Mouse (Mus musculus) ovary, postnatal 10 days (tissue): ENCODE measurements around the gene Nsun7.

Source experiments
- DNase-seq: peaks from one replicate; pipeline ENCODE4 v3.0.0; 2022; ENCODE audit warnings: low spot score

The Nsun7 gene

DNA sequence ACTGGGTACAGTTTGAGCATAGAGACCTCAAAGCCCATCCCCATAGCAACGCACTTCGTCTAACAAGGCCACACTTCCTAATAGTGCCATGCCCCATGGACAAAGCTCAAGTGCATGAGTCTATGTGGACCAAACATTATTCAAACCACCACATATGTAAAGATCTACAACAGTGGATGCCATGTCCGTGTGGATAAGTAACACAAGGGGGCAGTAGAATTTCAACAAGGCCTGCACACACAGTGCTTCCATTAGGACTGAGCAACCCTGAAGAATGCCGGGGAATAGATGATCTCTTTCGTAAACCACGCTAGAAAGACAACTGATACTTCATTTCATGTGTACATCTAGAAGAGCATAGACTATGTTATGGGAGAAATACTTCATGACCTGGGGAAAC, 21.0 kb downstream of the Nsun7 start:
- no peak for DNase-seq

DNA sequence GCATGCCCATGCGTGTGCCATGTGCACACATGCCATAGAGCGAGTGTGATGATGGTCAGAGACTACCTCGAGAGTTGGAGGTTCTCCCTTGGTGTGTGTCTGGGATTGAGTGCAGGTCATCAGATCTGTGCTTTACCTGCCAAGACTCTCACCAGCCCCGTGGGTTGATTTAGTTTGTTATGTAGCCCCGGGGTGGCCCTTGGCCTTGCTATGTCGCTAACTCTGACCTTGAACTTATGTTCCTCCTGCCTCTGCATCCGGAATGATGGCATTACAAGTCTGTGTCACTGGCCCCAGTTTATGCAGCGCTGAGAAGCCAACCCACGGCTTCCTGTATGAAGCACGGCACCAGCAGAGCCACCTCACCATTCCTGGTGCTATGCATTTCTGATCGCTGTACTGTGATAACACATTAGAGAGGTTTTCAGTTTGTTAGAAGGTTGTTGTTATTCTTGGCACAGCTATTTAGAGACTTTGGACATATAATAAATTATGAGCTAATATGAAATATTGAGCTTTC, 34.5 kb downstream of the Nsun7 start:
- DNase-seq, result no peak

DNA sequence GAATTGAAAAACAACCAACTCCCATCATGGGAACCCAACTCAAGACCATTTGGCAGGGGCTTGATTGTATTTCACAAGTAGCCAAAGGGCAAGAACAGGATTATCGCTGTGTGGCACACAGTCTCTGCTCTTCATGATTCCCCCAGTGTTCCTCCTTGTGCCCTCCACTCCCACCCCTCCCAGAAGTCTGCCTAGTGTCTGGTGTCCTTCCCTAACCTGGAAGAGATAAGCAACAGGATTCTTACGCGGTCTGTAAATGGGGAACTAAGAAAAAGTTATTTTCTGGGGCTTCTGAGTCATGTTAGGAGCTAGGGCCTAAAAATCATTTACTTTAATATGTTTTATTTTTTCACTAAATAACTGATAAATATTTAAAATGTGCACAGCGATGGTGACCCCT, 35.3 kb downstream of the Nsun7 start:
- DNase-seq, result no peak

DNA sequence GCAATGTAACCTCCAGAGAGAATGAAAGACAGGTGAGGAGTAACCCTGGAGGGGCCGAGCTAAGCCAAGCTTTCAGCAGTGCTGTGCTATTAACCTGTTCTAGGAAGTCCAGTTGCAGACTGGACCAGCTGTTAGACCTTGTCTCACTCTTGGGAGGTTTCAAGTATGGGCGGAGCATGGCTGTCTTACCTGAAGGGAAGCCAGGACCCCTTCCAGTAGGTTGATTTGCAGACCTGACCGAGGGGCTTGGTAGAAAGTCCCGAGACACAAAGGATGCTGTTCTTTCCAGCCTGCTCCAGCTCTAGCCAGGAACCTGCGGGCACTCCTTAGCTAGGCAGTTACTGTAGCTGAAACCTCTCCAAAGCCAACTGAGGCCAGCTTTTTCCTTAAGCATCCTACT, 36.4 kb downstream of the Nsun7 start:
- DNase-seq, result no peak

GRCm38 (mm10) chr5:66298856-66299255, 39.2 kb downstream of the Nsun7 start:
- DNase-seq, result no peak

DNA sequence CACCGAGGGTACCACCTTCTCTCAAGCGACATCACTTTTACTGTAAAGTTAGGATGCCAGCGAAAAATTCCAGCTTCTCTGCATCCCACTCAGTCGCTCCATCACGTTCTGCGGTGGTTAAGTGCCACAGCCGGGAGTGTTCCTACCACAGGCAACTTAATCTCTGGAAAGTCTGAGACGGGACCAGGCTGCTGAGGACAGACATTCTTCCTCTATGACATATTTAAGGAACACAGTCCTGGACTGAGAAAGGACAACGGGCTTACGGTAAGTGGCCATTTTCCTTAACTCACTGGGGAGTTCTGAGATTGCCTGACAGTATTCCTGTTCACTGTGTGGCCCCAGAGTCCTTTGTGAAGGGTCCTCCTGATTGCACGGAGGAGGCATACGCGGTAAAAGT, 40.9 kb downstream of the Nsun7 start:
- no peak for DNase-seq

GRCm38 (mm10) chr5:66302085-66302815, 42.6 kb downstream of the Nsun7 start:
- DNase-seq, result no peak

DNA sequence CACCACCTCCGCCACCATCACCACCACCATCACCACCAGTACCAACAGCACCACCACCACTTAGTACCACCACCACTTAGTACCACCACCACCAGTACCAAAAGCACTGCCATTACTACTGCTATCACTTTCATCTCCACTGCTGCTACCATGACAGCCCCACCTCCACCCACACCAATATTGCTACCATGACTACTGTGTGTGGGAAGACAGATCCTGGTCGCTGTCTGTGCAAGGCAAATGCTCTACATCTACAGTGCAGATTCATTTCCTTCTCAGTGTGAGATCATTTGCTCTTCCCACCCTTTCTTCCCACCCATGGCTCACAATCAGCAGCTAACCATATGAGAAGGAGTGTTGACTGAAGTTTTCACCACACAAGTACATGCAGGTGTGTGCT, 43.2 kb downstream of the Nsun7 start:
- DNase-seq, result no peak

DNA sequence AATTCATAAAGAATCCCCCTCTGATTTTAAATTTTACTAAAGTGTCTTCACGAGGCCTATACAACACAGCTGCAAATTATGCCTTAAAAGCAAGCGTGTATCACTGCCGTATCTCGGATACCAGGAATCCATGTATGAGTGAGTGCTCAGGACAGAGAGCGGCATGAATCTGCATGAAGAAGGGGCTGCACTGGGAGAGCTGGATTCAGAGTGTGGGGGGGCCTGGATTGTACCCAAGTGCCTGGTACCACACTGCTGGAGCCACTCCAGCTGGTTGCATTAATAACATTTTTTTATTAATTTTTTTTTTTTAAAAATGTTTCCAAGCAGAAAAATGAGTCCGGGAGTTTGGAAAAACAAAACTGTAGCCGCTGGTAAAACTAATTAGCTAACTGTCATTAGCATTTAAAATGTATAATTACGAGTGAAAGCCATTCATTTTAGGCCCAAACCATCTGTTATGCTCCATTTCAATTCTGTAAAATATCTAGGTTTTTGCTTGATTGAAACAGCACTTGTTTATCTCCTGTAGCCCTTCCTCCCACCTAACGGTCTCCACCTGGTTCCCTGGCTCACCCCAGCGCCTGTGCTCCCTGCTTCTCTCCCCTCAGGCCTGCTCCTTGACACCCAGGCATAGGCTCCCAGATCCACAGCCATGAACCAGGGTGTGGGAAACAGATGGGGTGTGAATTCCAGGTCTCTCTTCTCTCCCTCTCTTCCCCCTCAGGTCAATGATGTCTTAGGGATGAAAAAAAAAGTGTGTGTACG, 44.8 kb downstream of the Nsun7 start:
- no peak for DNase-seq

GRCm38 (mm10) chr5:66305511-66305910, 45.8 kb downstream of the Nsun7 start:
- DNase-seq, result no peak

DNA sequence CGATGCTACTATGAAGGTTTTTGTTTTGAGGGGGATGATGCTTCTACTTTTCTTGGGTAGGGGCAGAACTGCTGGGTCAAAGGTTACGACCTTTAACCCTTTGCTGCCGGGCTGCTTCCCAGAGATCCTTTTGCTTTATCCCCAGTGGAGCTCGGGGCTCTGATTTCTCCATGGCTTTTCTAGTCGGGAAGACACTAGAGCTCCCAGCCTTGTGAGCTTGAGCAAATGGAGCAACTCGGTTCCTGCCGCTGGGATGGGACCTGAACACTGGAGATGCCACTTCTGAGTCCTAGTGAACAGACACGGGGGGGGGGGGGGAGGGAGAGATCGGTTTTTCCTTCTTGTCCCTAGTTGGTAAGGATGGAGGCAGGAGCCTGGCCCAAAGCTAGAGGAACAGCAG, 50.6 kb downstream of the Nsun7 start:
- no peak for DNase-seq

DNA sequence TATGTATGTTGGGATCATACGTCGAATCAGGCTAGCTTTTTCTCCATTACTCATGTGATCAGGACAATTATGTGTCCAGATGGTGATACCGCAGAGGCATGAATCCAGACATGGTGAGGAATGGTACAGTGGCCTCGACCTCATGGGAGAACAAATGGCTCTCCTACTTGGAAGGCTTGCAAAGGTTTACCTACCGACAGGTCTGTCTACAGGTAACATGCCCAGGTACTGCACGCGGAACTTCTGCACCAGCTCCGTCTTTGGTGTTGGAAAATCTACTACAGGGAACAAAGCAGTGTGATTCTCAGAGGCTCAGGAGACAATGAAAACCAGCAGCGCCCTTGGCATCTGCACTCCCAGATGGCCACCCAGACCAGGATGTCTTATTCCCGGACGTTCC, 51.1 kb downstream of the Nsun7 start:
- no peak for DNase-seq

GRCm38 (mm10) chr5:66315791-66316190, 56.1 kb downstream of the Nsun7 start:
- no peak for DNase-seq

- no peak for DNase-seq
Measured at GRCm38 (mm10) chr5:66319341-66319740, 59.6 kb downstream of the Nsun7 start.

GRCm38 (mm10) chr5:66319827-66320404, 60.2 kb downstream of the Nsun7 start:
- DNase-seq, result no peak

DNA sequence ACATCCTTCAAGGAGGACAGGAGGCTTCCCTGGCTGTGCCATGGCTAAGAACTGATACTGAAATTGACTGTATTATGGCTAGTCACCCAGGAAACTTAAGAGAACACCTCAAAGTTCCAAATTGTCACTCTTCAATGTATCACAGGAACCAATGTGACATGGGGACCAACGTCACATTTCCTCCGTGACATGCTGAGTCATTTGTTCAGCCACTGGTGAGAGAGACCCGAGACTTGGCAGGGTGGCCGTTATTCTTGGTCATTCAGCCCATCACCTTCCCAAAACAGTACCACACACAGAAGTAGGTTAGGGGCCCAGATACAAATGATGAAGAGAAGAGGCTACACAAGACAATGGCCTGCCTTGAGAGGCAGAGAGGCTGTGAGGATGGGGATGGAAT, 63.4 kb downstream of the Nsun7 start:
- DNase-seq, result no peak

- DNase-seq, result no peak
Measured at GRCm38 (mm10) chr5:66323603-66324002, 63.9 kb downstream of the Nsun7 start.

DNA sequence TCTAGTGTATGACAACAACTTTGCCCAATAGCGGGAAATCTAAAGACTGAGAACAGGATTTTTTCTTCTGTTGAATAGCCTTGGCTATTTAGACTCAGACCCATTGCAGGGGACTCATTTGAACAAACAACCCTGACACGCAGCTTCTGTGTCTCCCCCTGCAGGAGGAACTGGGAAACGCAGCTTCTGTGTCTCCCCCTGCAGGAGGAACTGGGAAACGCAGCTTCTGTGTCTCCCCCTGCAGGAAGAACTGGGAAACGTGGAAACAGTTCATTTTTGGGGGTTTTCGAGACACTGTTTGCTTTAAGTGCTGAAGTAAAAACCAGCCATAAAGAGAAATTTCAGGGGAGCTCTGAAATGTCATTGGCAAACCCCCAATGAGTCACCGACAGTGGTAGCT, 66.7 kb downstream of the Nsun7 start:
- no peak for DNase-seq

- no peak for DNase-seq
Measured at GRCm38 (mm10) chr5:66327949-66328726, 68.4 kb downstream of the Nsun7 start.

- no peak for DNase-seq
Measured at GRCm38 (mm10) chr5:66328766-66329165, 69.1 kb downstream of the Nsun7 start.

GRCm38 (mm10) chr5:66330806-66331205, 71.1 kb downstream of the Nsun7 start:
- no peak for DNase-seq
